Mouse (Mus musculus) erythroblast, embryonic 14.5 days (primary cell): ENCODE measurements around the gene Pdyn.

Experiments
- GATA1 ChIP-seq: IDR thresholded peaks from 2 replicates; pipeline ENCODE4 v1.6.1; 2012; ENCODE audit warnings: low read length, inconsistent platforms, mixed read lengths
- TAL1 ChIP-seq: IDR thresholded peaks from 3 replicates; pipeline ENCODE4 v1.6.1; 2012; ENCODE audit warnings: low read length, inconsistent platforms, mixed read lengths

GRCm38 (mm10) chr2:129680236-129680635 is 19.4 kb downstream of the Pdyn start:
- no peak for TF ChIP-seq GATA1
- no peak for TF ChIP-seq TAL1
